Mouse (Mus musculus) liver, embryonic 14.5 days (tissue): ENCODE data around the gene Osbpl3.

Source experiments
- CTCF ChIP-seq: IDR thresholded peaks from 2 replicates; pipeline ENCODE4 v1.5.1; 2016; ENCODE audit warnings: antibody characterized with exemption, low read depth, control low read depth
- EP300 ChIP-seq: IDR thresholded peaks from 2 replicates; pipeline ENCODE4 v1.6.1; 2016; ENCODE audit warnings: antibody characterized with exemption, low read depth

DNA sequence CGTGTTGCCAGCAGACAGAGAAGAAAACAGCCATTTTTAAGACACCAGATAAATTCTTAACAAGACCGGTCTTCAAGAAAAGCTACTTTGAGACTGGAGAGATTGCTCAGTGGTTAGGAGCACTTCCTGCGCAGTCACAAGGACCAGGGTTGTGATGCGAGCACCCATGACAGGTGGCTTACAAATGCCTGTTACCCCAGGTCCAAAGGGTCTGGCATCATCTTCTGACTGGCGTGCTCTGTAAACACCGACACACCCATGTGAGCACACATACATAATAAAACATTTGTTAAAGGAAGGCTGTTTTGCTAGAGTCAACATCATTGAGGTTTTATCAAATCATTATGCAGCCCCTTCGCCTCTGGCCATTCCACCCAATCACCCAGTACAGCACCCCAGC lies 176.4 kb downstream of the Osbpl3 start:
- TF ChIP-seq CTCF, result no peak
- no peak for TF ChIP-seq EP300
